Mouse (Mus musculus): ENCODE results near the gene Rdm1. TPM values are rescaled to one million over a fixed set of nuclear protein-coding genes. Genes with fewer than 3 reads are reported as not detected.

Gene Rdm1
- total RNA-seq, 2 experiments from 2014 or later, result 43.0 to 91.4 TPM

- ATAC-seq (replicated peaks; ENCODE audit: low FRiP score, poor library complexity, severe bottlenecking), result no peak
Observed at GRCm38 (mm10) chr11:101674106-101674505, 47.1 kb downstream of the Rdm1 start.

GRCm38 (mm10) chr11:101675349-101675748, 48.4 kb downstream of the Rdm1 start:
- no peak for ATAC-seq (replicated peaks; ENCODE audit: low FRiP score, poor library complexity, severe bottlenecking)

DNA sequence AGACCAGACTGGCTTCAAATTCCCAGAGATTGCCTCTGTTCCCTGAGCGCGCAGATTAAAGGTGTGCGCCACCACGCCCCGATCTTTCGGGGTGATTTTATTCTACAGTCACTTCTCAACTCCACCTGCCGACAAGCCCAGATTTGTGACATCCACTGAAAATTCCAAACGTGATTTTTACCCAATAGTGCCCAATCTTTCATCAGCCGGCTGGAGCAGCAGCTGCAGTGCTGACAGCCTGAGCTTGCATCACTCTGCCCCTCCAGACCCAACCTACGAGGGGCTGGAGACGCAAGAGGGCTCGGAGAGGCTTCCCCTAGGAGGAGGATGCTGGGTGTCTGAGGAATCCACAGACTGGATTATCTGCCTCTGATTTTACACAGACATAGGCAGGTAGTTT, 50.7 kb downstream of the Rdm1 start:
- no peak for ATAC-seq (replicated peaks; ENCODE audit: low FRiP score, poor library complexity, severe bottlenecking)

- no peak for ATAC-seq (replicated peaks; ENCODE audit: low FRiP score, poor library complexity, severe bottlenecking)
Observed at GRCm38 (mm10) chr11:101678770-101679169, 51.8 kb downstream of the Rdm1 start.

GRCm38 (mm10) chr11:101679907-101680306, 52.9 kb downstream of the Rdm1 start:
- ATAC-seq (replicated peaks; ENCODE audit: low FRiP score, poor library complexity, severe bottlenecking), result no peak

- no peak for ATAC-seq (replicated peaks; ENCODE audit: low FRiP score, poor library complexity, severe bottlenecking)
Observed at GRCm38 (mm10) chr11:101680634-101681325, 53.8 kb downstream of the Rdm1 start.

GRCm38 (mm10) chr11:101681968-101682367, 55.0 kb downstream of the Rdm1 start:
- no peak for ATAC-seq (replicated peaks; ENCODE audit: low FRiP score, poor library complexity, severe bottlenecking)

GRCm38 (mm10) chr11:101682410-101682960, 55.5 kb downstream of the Rdm1 start:
- no peak for ATAC-seq (replicated peaks; ENCODE audit: low FRiP score, poor library complexity, severe bottlenecking)

Other genes starting within 250 kb of the Rdm1 start
- gene Aarsd1, start 209.6 kb upstream of the Rdm1 start, total RNA-seq (2015; ENCODE audit: low replicate concordance), result 2.1 and 20.9 TPM in 2 replicates
- 13.1 and 27.7 TPM in 2 replicates for gene Aarsd1, start 209.6 kb upstream of the Rdm1 start, total RNA-seq (2017; ENCODE audit: low replicate concordance)
- gene Gm27029, start 202.4 kb upstream of the Rdm1 start, total RNA-seq (2015; ENCODE audit: low replicate concordance), result 3.2 TPM in 1 of 2 replicates, not detected in the other
- not detected in 2 replicates for gene Gm27029, start 202.4 kb upstream of the Rdm1 start, total RNA-seq (2017; ENCODE audit: low replicate concordance)
- 0.42 and 1.8 TPM in 2 replicates for gene Rundc1, start 202.1 kb upstream of the Rdm1 start, total RNA-seq (2015; ENCODE audit: low replicate concordance)
- gene Rundc1, start 202.1 kb upstream of the Rdm1 start, total RNA-seq (2017; ENCODE audit: low replicate concordance), result 1.8 and 2.6 TPM in 2 replicates
- gene Ptges3l, start 201.9 kb upstream of the Rdm1 start, total RNA-seq (2015; ENCODE audit: low replicate concordance), result not detected in 2 replicates
- not detected in 2 replicates for gene Ptges3l, start 201.9 kb upstream of the Rdm1 start, total RNA-seq (2017; ENCODE audit: low replicate concordance)
- 179 and 183 TPM in 2 replicates for gene Rpl27, start 184.9 kb upstream of the Rdm1 start, total RNA-seq (2015; ENCODE audit: low replicate concordance)
- 266 and 615 TPM in 2 replicates for gene Rpl27, start 184.9 kb upstream of the Rdm1 start, total RNA-seq (2017; ENCODE audit: low replicate concordance)
- 39.8 and 73.2 TPM in 2 replicates for gene Ifi35, start 178.8 kb upstream of the Rdm1 start, total RNA-seq (2015; ENCODE audit: low replicate concordance)
- gene Ifi35, start 178.8 kb upstream of the Rdm1 start, total RNA-seq (2017; ENCODE audit: low replicate concordance), result 43.6 and 47.4 TPM in 2 replicates
- not detected in 2 replicates for gene Rnd2, start 162.2 kb upstream of the Rdm1 start, total RNA-seq (2015; ENCODE audit: low replicate concordance)
- not detected in 2 replicates for gene Rnd2, start 162.2 kb upstream of the Rdm1 start, total RNA-seq (2017; ENCODE audit: low replicate concordance)
- gene Vat1, start 161.0 kb upstream of the Rdm1 start, total RNA-seq (2015; ENCODE audit: low replicate concordance), result 9.0 and 13.4 TPM in 2 replicates
- 4.7 and 6.1 TPM in 2 replicates for gene Vat1, start 161.0 kb upstream of the Rdm1 start, total RNA-seq (2017; ENCODE audit: low replicate concordance)
- 85.1 and 137 TPM in 2 replicates for gene Brca1, start 75.2 kb upstream of the Rdm1 start, total RNA-seq (2015; ENCODE audit: low replicate concordance)
- gene Brca1, start 75.2 kb upstream of the Rdm1 start, total RNA-seq (2017; ENCODE audit: low replicate concordance), result 153 and 177 TPM in 2 replicates
- 108 and 112 TPM in 2 replicates for gene Nbr1, start 75.0 kb upstream of the Rdm1 start, total RNA-seq (2015; ENCODE audit: low replicate concordance)
- 82.8 and 107 TPM in 2 replicates for gene Nbr1, start 75.0 kb upstream of the Rdm1 start, total RNA-seq (2017; ENCODE audit: low replicate concordance)
- 13.7 and 22.2 TPM in 2 replicates for gene Tmem106a, start 45.0 kb upstream of the Rdm1 start, total RNA-seq (2015; ENCODE audit: low replicate concordance)
- gene Tmem106a, start 45.0 kb upstream of the Rdm1 start, total RNA-seq (2017; ENCODE audit: low replicate concordance), result 2.6 and 3.0 TPM in 2 replicates
- gene Gm11634, start 27.9 kb upstream of the Rdm1 start, total RNA-seq (2015; ENCODE audit: low replicate concordance), result not detected in 2 replicates
- gene Gm11634, start 27.9 kb upstream of the Rdm1 start, total RNA-seq (2017; ENCODE audit: low replicate concordance), result not detected in 2 replicates
- gene Arl4d, start 38.3 kb downstream of the Rdm1 start, total RNA-seq (2015; ENCODE audit: low replicate concordance), result not detected in 2 replicates
- gene Arl4d, start 38.3 kb downstream of the Rdm1 start, total RNA-seq (2017; ENCODE audit: low replicate concordance), result 1.0 and 1.5 TPM in 2 replicates
- 14.7 and 19.8 TPM in 2 replicates for gene Dhx8, start 105.7 kb downstream of the Rdm1 start, total RNA-seq (2015; ENCODE audit: low replicate concordance)
- gene Dhx8, start 105.7 kb downstream of the Rdm1 start, total RNA-seq (2017; ENCODE audit: low replicate concordance), result 24.0 and 39.3 TPM in 2 replicates
- not detected in 2 replicates for gene Etv4, start 158.2 kb downstream of the Rdm1 start, total RNA-seq (2015; ENCODE audit: low replicate concordance)
- gene Etv4, start 158.2 kb downstream of the Rdm1 start, total RNA-seq (2017; ENCODE audit: low replicate concordance), result not detected in 2 replicates